ENCODE assay signal across 9 mouse cellular contexts in the genomic region with DNA sequence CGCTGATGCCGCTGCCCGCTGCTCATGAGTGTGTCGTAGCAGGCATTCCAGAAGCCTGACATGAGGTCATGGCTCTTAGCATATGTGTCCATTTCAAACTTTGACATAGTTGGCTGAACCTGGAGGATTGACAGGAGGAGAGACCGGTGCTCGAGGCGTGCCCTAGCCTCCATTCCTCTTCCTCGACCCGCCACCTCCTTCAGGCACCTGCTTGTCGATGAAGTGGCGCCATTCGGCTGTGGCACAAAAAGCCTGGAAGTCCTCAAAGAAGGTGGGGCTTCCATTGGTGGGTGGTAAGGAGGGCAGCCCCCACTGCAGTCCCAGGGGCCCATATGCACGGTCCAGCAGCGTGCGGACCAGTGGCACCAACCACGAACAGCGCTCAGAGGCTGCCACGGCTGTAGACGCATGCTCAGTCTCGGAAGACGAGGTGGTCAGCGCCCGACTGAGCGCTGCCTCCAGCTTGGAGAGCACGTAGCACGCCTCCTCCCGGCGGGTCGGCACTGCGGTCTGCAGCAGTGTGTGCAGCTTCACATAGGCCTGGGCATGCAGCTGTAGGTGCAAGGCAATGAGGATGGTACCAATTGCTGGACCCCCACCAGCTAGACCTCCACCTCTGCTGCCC. TPM values are rescaled to one million over a fixed set of nuclear protein-coding genes. Genes with fewer than 3 reads are reported as not detected.
DNase-seq lines count a peak whose midpoint lies in the region; ATAC-seq and TF ChIP-seq lines count a peak whose summit lies in the region.
"Had no signal": no experiment of that assay in that cellular context is flagged by ENCODE, and none has a peak within 500 bp of the region (broad histone marks: within the 10 kb centered on the region; RNA-seq: fewer than 3 reads in every experiment).

No protein-coding gene starts in this region.

- peak overlapping the region; percentile 4; the same call in 1 of the 2 replicates for H3K9ac ChIP-seq in ES-Bruce4 (ENCODE audit: low read depth, poor library complexity, severe bottlenecking)
- H3K9ac ChIP-seq in forebrain, embryonic 14.5 days (ENCODE audit: low read length): peak overlapping the region; percentile 35; the same call in 1 of the 2 replicates

- ATAC-seq in forebrain, embryonic 14.5 days: peak; percentile 58; the same call in 1 of the 2 replicates
- no peak for ATAC-seq in erythroblast, adult 5-6 weeks (replicated peaks; ENCODE audit: low FRiP score, poor library complexity, severe bottlenecking)

- WGBS in forebrain, embryonic 14.5 days: 20% methylated on average over 30 of the region's 30 CpGs
- 13% methylated on average over 30 of the region's 30 CpGs for WGBS in midbrain, embryonic 10.5 days
- 65% methylated on average over 30 of the region's 30 CpGs for WGBS in lung, adult 2 months

- H3K36me3 ChIP-seq in ES-Bruce4 (ENCODE audit: control insufficient read depth, insufficient read depth, low read length, poor library complexity, severe bottlenecking): no peaks in the 10 kb centered on the region
- 0 out of 2 replicates have a peak, but pooled peaks cover 2% of the 10 kb centered on the region for H3K36me3 ChIP-seq in forebrain, embryonic 14.5 days (ENCODE audit: control insufficient read depth, insufficient read depth, low read length)
- peaks cover under 1% of the 10 kb centered on the region; the same call in 1 of the 2 replicates for H3K36me3 ChIP-seq in midbrain, embryonic 10.5 days

- TF ChIP-seq CTCF in ES-Bruce4 (IDR thresholded peaks at IDR 0.05; ENCODE audit: low read depth, low read length): peak; percentile 65
- TF ChIP-seq CTCF in lung, adult 2 months (IDR thresholded peaks at IDR 0.05; ENCODE audit: insufficient read depth, low read length): no peak

- no peaks in the 10 kb centered on the region for H3K27me3 ChIP-seq in ES-Bruce4 (ENCODE audit: control insufficient read depth, insufficient read depth, low read length, poor library complexity, severe bottlenecking)
- no peaks in the 10 kb centered on the region for H3K27me3 ChIP-seq in forebrain, embryonic 14.5 days (replicated peaks; ENCODE audit: control insufficient read depth, insufficient read depth, low read length)
- peaks cover 69% of the 10 kb centered on the region for H3K27me3 ChIP-seq in midbrain, embryonic 10.5 days (ENCODE audit: low read depth, poor library complexity, severe bottlenecking)

- peak overlapping the region; percentile 53 for H3K4me3 ChIP-seq in ES-Bruce4 (ENCODE audit: low read depth, low read length)
- peak overlapping the region; percentile 20 for H3K4me3 ChIP-seq in forebrain, embryonic 14.5 days (ENCODE audit: low read depth, low read length)
- H3K4me3 ChIP-seq in midbrain, embryonic 10.5 days: peak overlapping the region; percentile 49
- H3K4me3 ChIP-seq in lung, adult 2 months (replicated peaks; ENCODE audit: extremely low read depth, low read depth, low read length): no peak overlapping the region

- H3K27ac ChIP-seq in ES-Bruce4 (ENCODE audit: insufficient read depth, low read length): no peak overlapping the region
- no peak overlapping the region for H3K27ac ChIP-seq in forebrain, embryonic 14.5 days (ENCODE audit: low read depth, low read length)
- H3K27ac ChIP-seq in midbrain, embryonic 10.5 days (replicated peaks): no peak overlapping the region; the same call in 1 of the 2 replicates

- H3K9me3 ChIP-seq in ES-Bruce4 (replicated peaks; ENCODE audit: control insufficient read depth, insufficient read depth, low read length, poor library complexity, severe bottlenecking): no peaks in the 10 kb centered on the region
- H3K9me3 ChIP-seq in forebrain, embryonic 14.5 days (replicated peaks; ENCODE audit: control insufficient read depth, low read length): no peaks in the 10 kb centered on the region
- H3K9me3 ChIP-seq in midbrain, embryonic 10.5 days (replicated peaks): no peaks in the 10 kb centered on the region

- peak overlapping the region; percentile 52 for H3K4me2 ChIP-seq in forebrain, embryonic 14.5 days (ENCODE audit: low read length)

- peak; percentile 45 for DNase-seq in cerebellum, postnatal 10 days
- no peak for DNase-seq in cerebellum, postnatal 36 days
- peak; percentile 44 for DNase-seq in forebrain, embryonic 14.5 days (ENCODE audit: low spot score)
- peak; percentile 58 for DNase-seq in midbrain, embryonic 10.5 days (ENCODE audit: low spot score)
- no peak for DNase-seq in lung, adult 2 months
- no peak for DNase-seq in right cerebral cortex, adult 2 months (ENCODE audit: low spot score in 2 of 2)
- DNase-seq: gastrocnemius, postnatal 36 days had no signal

- TF ChIP-seq EP300 in ES-Bruce4 (IDR thresholded peaks at IDR 0.05; ENCODE audit: insufficient read depth, low read depth, low read length): 0 out of 2 replicates have a peak, but pooled peaks have one; percentile 24

- TF ChIP-seq POLR2A in ES-Bruce4 (IDR thresholded peaks at IDR 0.05; ENCODE audit: insufficient read depth, low read length): no peak
- TF ChIP-seq POLR2A in lung, adult 2 months (IDR thresholded peaks at IDR 0.05; ENCODE audit: borderline replicate concordance, extremely low read depth, low read depth, low read length): no peak

- H3K4me1 ChIP-seq in ES-Bruce4 (ENCODE audit: control insufficient read depth, insufficient read depth, low read length): no peaks in the 10 kb centered on the region
- no peaks in the 10 kb centered on the region for H3K4me1 ChIP-seq in forebrain, embryonic 14.5 days (ENCODE audit: control insufficient read depth, insufficient read depth, low read length)
- peaks cover 39% of the 10 kb centered on the region for H3K4me1 ChIP-seq in midbrain, embryonic 10.5 days
- H3K4me1 ChIP-seq in lung, adult 2 months (ENCODE audit: control insufficient read depth, insufficient read depth, low read length): no peaks in the 10 kb centered on the region

RNA-seq across cellular contexts. Expression of a gene that starts 7.5 kb away (rescaled TPM):
- polyA plus RNA-seq in ES-Bruce4 (2011; ENCODE audit: insufficient read depth, insufficient read length, low read depth, missing spikeins): 43.5 and 48.0 TPM in 2 replicates
- 25.3 and 26.8 TPM in 2 replicates for polyA plus RNA-seq in forebrain, embryonic 14.5 days (2014; fragmentation: Nextera tagmentation; extraction: Ambion mirVana)
- polyA plus RNA-seq in midbrain, embryonic 10.5 days (2016; fragmentation: Nextera tagmentation; extraction: Ambion mirVana): 36.8 and 45.4 TPM in 2 replicates
- total RNA-seq in erythroblast, adult 5-6 weeks (2015; ENCODE audit: low replicate concordance): 2.3 and 2.9 TPM in 2 replicates
- 1.1 TPM in 1 of 2 replicates, not detected in the other for total RNA-seq in erythroblast, adult 5-6 weeks (2017; ENCODE audit: low replicate concordance)
- 20.0 and 22.9 TPM in 2 replicates for polyA plus RNA-seq in lung, adult 2 months (2012; rRNA removed)

RNA-seq across cellular contexts. Expression of a gene that starts 22.2 kb away (rescaled TPM):
- 10.3 and 11.6 TPM in 2 replicates for polyA plus RNA-seq in ES-Bruce4 (2011; ENCODE audit: insufficient read depth, insufficient read length, low read depth, missing spikeins)
- 0.86 and 2.7 TPM in 2 replicates for polyA plus RNA-seq in forebrain, embryonic 14.5 days (2014; fragmentation: Nextera tagmentation; extraction: Ambion mirVana)
- polyA plus RNA-seq in midbrain, embryonic 10.5 days (2016; fragmentation: Nextera tagmentation; extraction: Ambion mirVana): 1.3 and 1.4 TPM in 2 replicates
- total RNA-seq in erythroblast, adult 5-6 weeks (2015; ENCODE audit: low replicate concordance): 6.9 and 15.6 TPM in 2 replicates
- 12.0 and 12.4 TPM in 2 replicates for total RNA-seq in erythroblast, adult 5-6 weeks (2017; ENCODE audit: low replicate concordance)
- polyA plus RNA-seq in lung, adult 2 months (2012; rRNA removed): 58.4 and 66.4 TPM in 2 replicates

RNA-seq across cellular contexts. Expression of a gene that starts 24.5 kb away (rescaled TPM):
- polyA plus RNA-seq in ES-Bruce4 (2011; ENCODE audit: insufficient read depth, insufficient read length, low read depth, missing spikeins): 33.5 and 40.5 TPM in 2 replicates
- polyA plus RNA-seq in forebrain, embryonic 14.5 days (2014; fragmentation: Nextera tagmentation; extraction: Ambion mirVana): 119 and 120 TPM in 2 replicates
- 176 and 189 TPM in 2 replicates for polyA plus RNA-seq in midbrain, embryonic 10.5 days (2016; fragmentation: Nextera tagmentation; extraction: Ambion mirVana)
- 14.0 and 58.5 TPM in 2 replicates for total RNA-seq in erythroblast, adult 5-6 weeks (2015; ENCODE audit: low replicate concordance)
- total RNA-seq in erythroblast, adult 5-6 weeks (2017; ENCODE audit: low replicate concordance): 20.8 and 29.3 TPM in 2 replicates
- 101 and 124 TPM in 2 replicates for polyA plus RNA-seq in lung, adult 2 months (2012; rRNA removed)

Comparison
In these comparisons a context has a peak if more than half of its experiments do, and no peak if none do; other contexts are left out.
1. DNase-seq: peak in cerebellum, postnatal 10 days (2 of 2), forebrain, embryonic 14.5 days (single experiment) and midbrain, embryonic 10.5 days (single experiment); none in cerebellum, postnatal 36 days (0 of 2), lung, adult 2 months (single experiment) and right cerebral cortex, adult 2 months (0 of 2).